Mouse (Mus musculus) Muller cell, postnatal 12 days (primary cell): ENCODE results near the gene Zfand3.

Experiments
- DNase-seq: peaks from one replicate; pipeline ENCODE4 v3.0.0-alpha.2; 2015; ENCODE audit errors: inconsistent ontology term

The Zfand3 gene

GRCm38 (mm10) chr17:30105369-30105768, 100.8 kb downstream of the Zfand3 start:
- no peak for DNase-seq

GRCm38 (mm10) chr17:30110678-30111077, 106.1 kb downstream of the Zfand3 start:
- no peak for DNase-seq

- DNase-seq: no peak
Measured at GRCm38 (mm10) chr17:30111556-30111955, 107.0 kb downstream of the Zfand3 start.

- DNase-seq: no peak
Measured at GRCm38 (mm10) chr17:30112080-30112479, 107.5 kb downstream of the Zfand3 start.

- no peak for DNase-seq
Measured at GRCm38 (mm10) chr17:30112555-30113305, 108.2 kb downstream of the Zfand3 start.

- DNase-seq: no peak
Measured at GRCm38 (mm10) chr17:30114761-30115160, 110.2 kb downstream of the Zfand3 start.

GRCm38 (mm10) chr17:30116226-30116625, 111.7 kb downstream of the Zfand3 start:
- DNase-seq: no peak

GRCm38 (mm10) chr17:30118036-30118435, 113.5 kb downstream of the Zfand3 start:
- DNase-seq: no peak

- no peak for DNase-seq
Measured at GRCm38 (mm10) chr17:30122278-30122677, 117.7 kb downstream of the Zfand3 start.

GRCm38 (mm10) chr17:30128456-30128855, 123.9 kb downstream of the Zfand3 start:
- DNase-seq: no peak

GRCm38 (mm10) chr17:30129220-30129619, 124.7 kb downstream of the Zfand3 start:
- no peak for DNase-seq

- DNase-seq: no peak
Measured at GRCm38 (mm10) chr17:30130326-30130725, 125.8 kb downstream of the Zfand3 start.

- no peak for DNase-seq
Measured at GRCm38 (mm10) chr17:30133641-30134040, 129.1 kb downstream of the Zfand3 start.

GRCm38 (mm10) chr17:30134955-30135735, 130.6 kb downstream of the Zfand3 start:
- no peak for DNase-seq

- DNase-seq: no peak
Measured at GRCm38 (mm10) chr17:30135890-30136289, 131.4 kb downstream of the Zfand3 start.

GRCm38 (mm10) chr17:30136684-30137083, 132.2 kb downstream of the Zfand3 start:
- no peak for DNase-seq

GRCm38 (mm10) chr17:30137115-30137514, 132.6 kb downstream of the Zfand3 start:
- DNase-seq: peak; percentile 26

GRCm38 (mm10) chr17:30144114-30144513, 139.6 kb downstream of the Zfand3 start:
- no peak for DNase-seq

GRCm38 (mm10) chr17:30145596-30146149, 141.1 kb downstream of the Zfand3 start:
- no peak for DNase-seq

- no peak for DNase-seq
Measured at GRCm38 (mm10) chr17:30146555-30146954, 142.0 kb downstream of the Zfand3 start.

- no peak for DNase-seq
Measured at GRCm38 (mm10) chr17:30147897-30148296, 143.4 kb downstream of the Zfand3 start.

- DNase-seq: no peak
Measured at GRCm38 (mm10) chr17:30148320-30148719, 143.8 kb downstream of the Zfand3 start.

GRCm38 (mm10) chr17:30149911-30150310, 145.4 kb downstream of the Zfand3 start:
- no peak for DNase-seq
